In genomic region chr10:68724361-68724720, GRCm38 (mm10) we compare ENCODE assay signal across 8 mouse cellular contexts. TPM values are rescaled to one million over a fixed set of nuclear protein-coding genes. Genes with fewer than 3 reads are reported as not detected.
DNase-seq lines count a peak whose midpoint lies in the region; ATAC-seq and TF ChIP-seq lines count a peak whose summit lies in the region.

No protein-coding gene starts in this region.

- under 1% methylated on average over 11 of the region's 11 CpGs for WGBS in kidney, postnatal 0 days

- peak overlapping the region; percentile 41 for H3K4me3 ChIP-seq in kidney, postnatal 0 days (replicated peaks; ENCODE audit: low read depth, low read length)

- no peaks in the 10 kb centered on the region for H3K36me3 ChIP-seq in kidney, postnatal 0 days (ENCODE audit: insufficient read depth, low read length)

- ATAC-seq in kidney, postnatal 0 days (replicated peaks; ENCODE audit: low FRiP score, low read depth), result no peak
- ATAC-seq in megakaryocyte, adult 5-6 weeks (ENCODE audit: poor library complexity, severe bottlenecking), result peak; percentile 29

- no peaks in the 10 kb centered on the region for H3K9me3 ChIP-seq in kidney, postnatal 0 days (replicated peaks; ENCODE audit: low read length)

- peak overlapping the region; percentile 79 for H3K4me2 ChIP-seq in kidney, postnatal 0 days (ENCODE audit: low read length)

- no peak overlapping the region for H3K27ac ChIP-seq in kidney, postnatal 0 days

- peak; percentile 6 to 33 for DNase-seq in layer of hippocampus, postnatal 10 days (ENCODE audit: low spot score in 2 of 2)
- no peak for DNase-seq in layer of hippocampus, adult 8-10 months (ENCODE audit: low spot score in 2 of 2)
- peak; percentile 63 for DNase-seq in adrenal gland, postnatal 10 days
- peak; percentile 11 for DNase-seq in forelimb bud, embryonic 11.5 days (ENCODE audit: low read depth, low spot score)
- DNase-seq in kidney, postnatal 0 days (ENCODE audit: low spot score), result no peak
- peak; percentile 22 to 60 for DNase-seq in spleen, postnatal 10 days (ENCODE audit: low spot score in 2 of 2)
- DNase-seq in urinary bladder, adult 2 months (ENCODE audit: low spot score), result no peak

- peaks cover 5% of the 10 kb centered on the region for H3K4me1 ChIP-seq in kidney, postnatal 0 days (replicated peaks; ENCODE audit: insufficient read depth, low read length)

- no peaks in the 10 kb centered on the region for H3K27me3 ChIP-seq in kidney, postnatal 0 days (ENCODE audit: insufficient read depth, low read length)

- peak overlapping the region; percentile 33; the same call in 1 of the 2 replicates for H3K9ac ChIP-seq in kidney, postnatal 0 days (ENCODE audit: low read depth, low read length)

- TF ChIP-seq CTCF in kidney, postnatal 0 days (IDR thresholded peaks at IDR 0.05; ENCODE audit: low read depth), result no peak

RNA-seq across cellular contexts. Expression of gene Tmem26, which starts 0.9 kb away (rescaled TPM):
- total RNA-seq in layer of hippocampus, postnatal 10 days (2021), result under 1 TPM; 0.33 to 0.66 TPM
- total RNA-seq in layer of hippocampus, adult 8-10 months (2022), result under 1 TPM; 0.09 to 0.28 (median 0.15) TPM
- total RNA-seq in adrenal gland, postnatal 10 days (2021), result 1 to 10 TPM; 7.2 to 7.5 TPM
- 6.5 and 7.3 TPM in 2 replicates for polyA plus RNA-seq in kidney, postnatal 0 days (2015; fragmentation: Nextera tagmentation; extraction: Ambion mirVana)
- 2.3 and 3.9 TPM in 2 replicates for total RNA-seq in megakaryocyte, adult 5-6 weeks (2015)
- total RNA-seq in megakaryocyte, adult 5-6 weeks (2017), result 1.4 and 1.7 TPM in 2 replicates
- polyA plus RNA-seq in urinary bladder, adult 2 months (2012; rRNA removed), result 1.4 and 1.7 TPM in 2 replicates

Comparison
In these comparisons a context has a peak if more than half of its experiments do, and no peak if none do; other contexts are left out.
1. DNase-seq: peak in layer of hippocampus, postnatal 10 days (2 of 2), adrenal gland, postnatal 10 days (single experiment), forelimb bud, embryonic 11.5 days (single experiment) and spleen, postnatal 10 days (2 of 2); none in layer of hippocampus, adult 8-10 months (0 of 2), kidney, postnatal 0 days (single experiment) and urinary bladder, adult 2 months (single experiment).